Mouse (Mus musculus) cerebellum, adult 11-12 months (tissue): ENCODE data around the gene Fam49a.
A peak's percentile ranks its signal among the peaks of the same experiment; 100 is the strongest.
"Not testable (repeated sequence)": the region's sequence is repeated elsewhere in the genome, so short reads cannot be mapped to it uniquely, and the experiment has no call there.

Source experiments
- DNase-seq: peaks from one replicate; pipeline ENCODE4 v3.0.0; 2022

The Fam49a gene

GRCm38 (mm10) chr12:12261987-12262971, at the start of gene Fam49a:
Fam49a (plus strand) TSS chr12:12262139.
- peak; percentile 67 for DNase-seq

GRCm38 (mm10) chr12:12213536-12213935, 48.4 kb upstream of the Fam49a start:
- no peak for DNase-seq

GRCm38 (mm10) chr12:12218947-12219346, 43.0 kb upstream of the Fam49a start:
- no peak for DNase-seq

- DNase-seq: no peak
Observed at GRCm38 (mm10) chr12:12220755-12221496, 41.0 kb upstream of the Fam49a start.

- DNase-seq: no peak
Observed at GRCm38 (mm10) chr12:12222585-12223290, 39.2 kb upstream of the Fam49a start.

- no peak for DNase-seq
Observed at GRCm38 (mm10) chr12:12223336-12223735, 38.6 kb upstream of the Fam49a start.

- DNase-seq: no peak
Observed at GRCm38 (mm10) chr12:12225706-12226105, 36.2 kb upstream of the Fam49a start.

GRCm38 (mm10) chr12:12227594-12227993, 34.3 kb upstream of the Fam49a start:
- DNase-seq: no peak

- DNase-seq: no peak
Observed at GRCm38 (mm10) chr12:12230031-12230557, 31.8 kb upstream of the Fam49a start.

- DNase-seq: no peak
Observed at GRCm38 (mm10) chr12:12232097-12232496, 29.8 kb upstream of the Fam49a start.

- DNase-seq: no peak
Observed at GRCm38 (mm10) chr12:12236978-12237377, 25.0 kb upstream of the Fam49a start.

- DNase-seq: no peak
Observed at GRCm38 (mm10) chr12:12239502-12239901, 22.4 kb upstream of the Fam49a start.

- no peak for DNase-seq
Observed at GRCm38 (mm10) chr12:12243148-12243547, 18.8 kb upstream of the Fam49a start.

- DNase-seq: not testable (repeated sequence)
Observed at GRCm38 (mm10) chr12:12247023-12247422, 14.9 kb upstream of the Fam49a start.

- no peak for DNase-seq
Observed at GRCm38 (mm10) chr12:12249521-12249920, 12.4 kb upstream of the Fam49a start.

- DNase-seq: no peak
Observed at GRCm38 (mm10) chr12:12253526-12253925, 8.4 kb upstream of the Fam49a start.

GRCm38 (mm10) chr12:12254139-12254538, 7.8 kb upstream of the Fam49a start:
- DNase-seq: no peak

GRCm38 (mm10) chr12:12260979-12261960, 669 bp upstream of the Fam49a start:
- DNase-seq: peak; percentile 23

GRCm38 (mm10) chr12:12263371-12263791, 1.4 kb downstream of the Fam49a start:
- peak; percentile 29 for DNase-seq

GRCm38 (mm10) chr12:12264151-12264550, 2.2 kb downstream of the Fam49a start:
- DNase-seq: no peak

- DNase-seq: no peak
Observed at GRCm38 (mm10) chr12:12266552-12266951, 4.6 kb downstream of the Fam49a start.
